Mouse (Mus musculus): ENCODE measurements around the gene Vps37b. TPM values are rescaled to one million over a fixed set of nuclear protein-coding genes. Genes with fewer than 3 reads are reported as not detected.

The Vps37b gene
- polyA plus RNA-seq, 1 experiment, result 41.7 TPM

- peak in 1 of 2 experiments; percentile 51 for DNase-seq
- no peak for TF ChIP-seq CTCF (IDR thresholded peaks at IDR 0.05; ENCODE audit: borderline replicate concordance, insufficient read depth, low read depth, low read length)
- no peak for TF ChIP-seq POLR2A (IDR thresholded peaks at IDR 0.05; ENCODE audit: borderline replicate concordance, insufficient read depth, low read length)
- WGBS, result under 1% methylated on average over 25 of the region's 26 CpGs
- H3K4me3 ChIP-seq (replicated peaks; ENCODE audit: insufficient read depth, low read depth, low read length), result peak overlapping the region; percentile 93
- H3K27me3 ChIP-seq (ENCODE audit: control insufficient read depth, insufficient read depth, low read length), result no peaks in the 10 kb centered on the region
- H3K4me1 ChIP-seq (ENCODE audit: control insufficient read depth, insufficient read depth, low read length), result peaks cover 18% of the 10 kb centered on the region
- peak overlapping the region; percentile 86 for H3K27ac ChIP-seq (ENCODE audit: insufficient read depth, low read length)
Observed at GRCm38 (mm10) chr5:124031068-124031955, 758 bp downstream of the Vps37b start.

GRCm38 (mm10) chr5:124030386-124031067 lies 1.5 kb downstream of the Vps37b start:
- WGBS, result 4% methylated on average over 12 of the region's 12 CpGs
- peak; percentile 59 to 67 for DNase-seq
- Histone ChIP-seq H3K4me1 (ENCODE audit: control insufficient read depth, insufficient read depth, low read length) (peaks cover 26% of the 10 kb centered on the region), H3K4me3 (replicated peaks; ENCODE audit: insufficient read depth, low read depth, low read length) (peak overlapping the region; percentile 93), H3K27me3 (ENCODE audit: control insufficient read depth, insufficient read depth, low read length) (no peaks in the 10 kb centered on the region), H3K27ac (ENCODE audit: insufficient read depth, low read length) (peak overlapping the region; percentile 86)
- TF ChIP-seq CTCF (IDR thresholded peaks at IDR 0.05; ENCODE audit: borderline replicate concordance, insufficient read depth, low read depth, low read length), result no peak

- TF ChIP-seq CTCF (IDR thresholded peaks at IDR 0.05; ENCODE audit: borderline replicate concordance, insufficient read depth, low read depth, low read length), result no peak
- no peak for TF ChIP-seq POLR2A (IDR thresholded peaks at IDR 0.05; ENCODE audit: borderline replicate concordance, insufficient read depth, low read length)
- H3K4me1 ChIP-seq (ENCODE audit: control insufficient read depth, insufficient read depth, low read length), result peaks cover 37% of the 10 kb centered on the region
- H3K27me3 ChIP-seq (ENCODE audit: control insufficient read depth, insufficient read depth, low read length), result no peaks in the 10 kb centered on the region
- DNase-seq, result peak in 1 of 2 experiments; percentile 36
- peak overlapping the region; percentile 36 for H3K4me3 ChIP-seq (replicated peaks; ENCODE audit: insufficient read depth, low read depth, low read length)
- 16% methylated on average over 19 of the region's 19 CpGs for WGBS
- no peak overlapping the region for H3K27ac ChIP-seq (ENCODE audit: insufficient read depth, low read length)
Observed at GRCm38 (mm10) chr5:124029220-124030035, 2.6 kb downstream of the Vps37b start.

- H3K4me3 ChIP-seq (replicated peaks; ENCODE audit: insufficient read depth, low read depth, low read length), result no peak overlapping the region
- H3K27ac ChIP-seq (ENCODE audit: insufficient read depth, low read length), result 0 out of 2 replicates have a peak overlapping the region, but pooled peaks have one; percentile 12
- WGBS, result 27% methylated on average over 7 of the region's 7 CpGs
- H3K4me1 ChIP-seq (ENCODE audit: control insufficient read depth, insufficient read depth, low read length), result peaks cover 45% of the 10 kb centered on the region
- no peaks in the 10 kb centered on the region for H3K27me3 ChIP-seq (ENCODE audit: control insufficient read depth, insufficient read depth, low read length)
- TF ChIP-seq CTCF (IDR thresholded peaks at IDR 0.05; ENCODE audit: borderline replicate concordance, insufficient read depth, low read depth, low read length), result no peak
- no peak for TF ChIP-seq POLR2A (IDR thresholded peaks at IDR 0.05; ENCODE audit: borderline replicate concordance, insufficient read depth, low read length)
- no peak for DNase-seq
Observed at GRCm38 (mm10) chr5:124028680-124029079, 3.4 kb downstream of the Vps37b start.

GRCm38 (mm10) chr5:124027702-124028470 lies 4.2 kb downstream of the Vps37b start:
- H3K27me3 ChIP-seq (ENCODE audit: control insufficient read depth, insufficient read depth, low read length), result no peaks in the 10 kb centered on the region
- DNase-seq, result peak in 1 of 2 experiments; percentile 30
- TF ChIP-seq POLR2A (IDR thresholded peaks at IDR 0.05; ENCODE audit: borderline replicate concordance, insufficient read depth, low read length), result no peak
- TF ChIP-seq CTCF (IDR thresholded peaks at IDR 0.05; ENCODE audit: borderline replicate concordance, insufficient read depth, low read depth, low read length), result no peak
- peaks cover 47% of the 10 kb centered on the region for H3K4me1 ChIP-seq (ENCODE audit: control insufficient read depth, insufficient read depth, low read length)
- H3K27ac ChIP-seq (ENCODE audit: insufficient read depth, low read length), result no peak overlapping the region
- WGBS, result 46% methylated on average over 19 of the region's 19 CpGs
- no peak overlapping the region for H3K4me3 ChIP-seq (replicated peaks; ENCODE audit: insufficient read depth, low read depth, low read length)

GRCm38 (mm10) chr5:124026568-124026967 lies 5.5 kb downstream of the Vps37b start:
- no peak overlapping the region for H3K4me3 ChIP-seq (replicated peaks; ENCODE audit: insufficient read depth, low read depth, low read length)
- WGBS, result 40% methylated on average over 5 of the region's 5 CpGs
- H3K27ac ChIP-seq (ENCODE audit: insufficient read depth, low read length), result peak overlapping the region; percentile 48
- H3K27me3 ChIP-seq (ENCODE audit: control insufficient read depth, insufficient read depth, low read length), result no peaks in the 10 kb centered on the region
- H3K4me1 ChIP-seq (ENCODE audit: control insufficient read depth, insufficient read depth, low read length), result peaks cover 50% of the 10 kb centered on the region
- TF ChIP-seq CTCF (IDR thresholded peaks at IDR 0.05; ENCODE audit: borderline replicate concordance, insufficient read depth, low read depth, low read length) (0 out of 2 replicates have a peak, but pooled peaks have one; percentile 3), POLR2A (IDR thresholded peaks at IDR 0.05; ENCODE audit: borderline replicate concordance, insufficient read depth, low read length) (no peak)
- peak; percentile 21 to 32 for DNase-seq
